Mouse (Mus musculus) stomach, embryonic 16.5 days (tissue): ENCODE results near the gene Cbx1. TPM values are rescaled to one million over a fixed set of nuclear protein-coding genes. Genes with fewer than 3 reads are reported as not detected.

Experiments
- ATAC-seq: fragments of 200-750 bp; cut with Nextera tagmentation; 2 replicates; pipeline ENCODE4 v1.8.0; 2017; ENCODE audit warnings: moderate number of reproducible peaks, moderate TSS enrichment; ENCODE audit not compliant: insufficient read depth, low FRiP score
- H3K27ac ChIP-seq: fragments of 300-500 bp; sonication (generic); 2 replicates; pipeline ENCODE4 v1.5.1; 2014; ENCODE audit warnings: low read length
- H3K27me3 ChIP-seq: fragments of 300-500 bp; sonication (generic); 2 replicates; pipeline ENCODE4 v1.6.1; 2014; ENCODE audit warnings: low read length, control low read depth, mixed read lengths; ENCODE audit not compliant: control insufficient read depth, insufficient read depth
- H3K36me3 ChIP-seq: fragments of 300-500 bp; sonication (generic); 2 replicates; pipeline ENCODE4 v1.6.1; 2014; ENCODE audit warnings: low read length; ENCODE audit not compliant: control insufficient read depth, insufficient read depth
- H3K4me1 ChIP-seq: fragments of 300-500 bp; sonication (generic); 2 replicates; pipeline ENCODE4 v1.6.1; 2014; ENCODE audit warnings: low read length, control low read depth, mixed read lengths; ENCODE audit not compliant: control insufficient read depth, insufficient read depth
- H3K4me2 ChIP-seq: fragments of 300-500 bp; sonication (generic); 2 replicates; pipeline ENCODE4 v1.6.1; 2014; ENCODE audit warnings: low read depth, low read length, mixed read lengths
- H3K4me3 ChIP-seq: fragments of 300-500 bp; sonication (generic); replicated peaks from 2 replicates; pipeline ENCODE4 v1.5.1; 2014; ENCODE audit warnings: mild to moderate bottlenecking, low read length
- H3K9ac ChIP-seq: fragments of 300-500 bp; sonication (generic); 2 replicates; pipeline ENCODE4 v1.6.1; 2014; ENCODE audit warnings: low read length
- H3K9me3 ChIP-seq: fragments of 300-500 bp; sonication (generic); replicated peaks from 2 replicates; pipeline ENCODE4 v1.6.1; 2016; ENCODE audit warnings: low read length, control low read depth; ENCODE audit not compliant: control insufficient read depth
- WGBS: fragments of 180-500 bp; shearing (Covaris S2); extraction: QIAGEN DNeasy Blood & Tissue Kit; methylation state at CpG from one replicate; pipeline ENCODE4 v1.1.7; 2014; 5-methylcytosine and 5-hydroxymethylcytosine counted together
- polyA plus RNA-seq: library from polyadenylated mRNA; unstranded; fragments of >200 nt; fragmentation: Nextera tagmentation; extraction: Ambion mirVana; gene quantifications from 2 replicates; pipeline ENCODE4 v1.2.1, GENCODE M21; 2015

The Cbx1 gene
- polyA plus RNA-seq, 1 experiment from 2014 or later: 75.1 TPM

DNA sequence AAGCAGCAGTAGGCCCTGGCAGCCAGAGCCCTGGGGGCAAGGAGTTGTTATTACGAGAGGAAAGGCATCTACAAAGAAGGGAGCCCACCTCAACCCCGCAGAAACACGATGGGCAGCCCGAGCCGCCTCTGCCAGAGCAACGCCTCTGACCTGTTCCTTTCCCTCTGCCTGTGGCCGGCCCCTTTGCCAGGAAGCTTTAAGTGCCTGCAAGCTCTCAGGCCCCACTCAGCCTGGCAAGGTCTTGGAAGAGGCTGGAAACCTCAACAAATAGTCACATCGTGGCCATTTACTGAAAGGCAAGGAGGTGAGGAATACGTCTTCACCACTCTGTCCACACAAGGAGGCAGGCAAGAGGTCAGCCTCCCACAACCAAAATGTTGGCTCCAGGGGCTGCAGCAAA is 20.7 kb upstream of the Cbx1 start:
- Histone ChIP-seq H3K4me1 (0 out of 2 replicates have a peak, but pooled peaks cover 2% of the 10 kb centered on the region), H3K9ac (no peak overlapping the region), H3K36me3 (peaks cover 3% of the 10 kb centered on the region; the same call in 1 of the 2 replicates), H3K4me2 (no peak overlapping the region), H3K27ac (0 out of 2 replicates have a peak overlapping the region, but pooled peaks have one; percentile 35), H3K27me3 (no peaks in the 10 kb centered on the region), H3K9me3 (no peaks in the 10 kb centered on the region), H3K4me3 (no peak overlapping the region)
- WGBS: 53% methylated on average over 9 of the region's 9 CpGs
- no peak for ATAC-seq

DNA sequence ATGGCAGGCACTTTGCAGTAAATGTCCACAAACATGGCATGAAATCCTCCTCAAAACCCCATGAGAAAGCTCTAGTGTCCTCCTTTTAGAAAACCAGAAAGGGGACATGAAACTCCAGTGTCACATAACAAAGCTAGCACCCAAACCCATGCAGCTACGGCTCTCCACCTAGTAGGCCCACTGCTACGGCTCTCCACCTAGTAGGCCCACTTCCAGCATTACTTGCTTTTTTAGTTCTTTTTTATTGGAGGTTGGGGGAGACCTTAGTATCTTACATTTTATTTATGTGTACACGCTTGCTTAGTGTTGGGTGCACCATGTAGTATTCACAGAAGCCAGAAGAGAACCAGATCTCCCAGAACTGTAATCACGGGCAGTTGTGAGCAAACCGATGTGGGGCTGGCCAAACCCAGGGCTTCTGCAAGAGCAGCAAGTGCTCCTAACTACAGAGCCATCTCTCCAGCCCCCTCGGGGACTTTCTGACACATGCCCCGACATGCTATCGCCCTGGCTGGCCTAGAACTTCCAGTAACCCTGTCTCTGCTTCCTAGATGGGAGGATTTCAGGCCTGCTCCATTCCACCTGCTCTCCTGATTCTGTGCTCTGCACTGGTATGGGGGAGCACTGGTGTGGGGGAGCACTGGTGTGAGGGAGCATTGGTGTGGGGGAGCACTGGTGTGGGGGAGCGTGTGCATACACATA is 17.5 kb upstream of the Cbx1 start:
- WGBS: 94% methylated on average over 9 of the region's 9 CpGs
- Histone ChIP-seq H3K36me3 (peaks cover 3% of the 10 kb centered on the region; the same call in 1 of the 2 replicates), H3K27me3 (no peaks in the 10 kb centered on the region)

DNA sequence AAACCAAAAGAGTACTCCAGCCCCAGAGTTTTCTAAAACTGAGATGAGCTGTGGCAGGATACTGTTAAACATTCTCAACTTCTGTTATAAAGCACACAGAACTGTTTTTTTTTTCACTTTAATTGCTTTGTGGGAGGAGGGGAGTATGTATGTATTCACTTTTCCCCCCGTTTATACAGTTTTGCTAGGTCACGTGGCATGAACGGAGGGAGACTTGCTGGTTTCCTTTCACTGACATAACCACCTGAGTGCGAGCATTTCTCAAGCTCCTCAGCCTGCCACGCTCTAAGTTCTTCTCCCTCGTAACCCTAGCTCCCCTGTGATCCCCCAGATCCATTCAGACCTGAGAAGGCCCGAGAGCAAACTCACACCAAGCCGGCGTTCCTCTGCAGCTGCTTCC is 16.5 kb upstream of the Cbx1 start:
- Histone ChIP-seq H3K9ac (no peak overlapping the region), H3K27me3 (no peaks in the 10 kb centered on the region), H3K27ac (no peak overlapping the region), H3K4me2 (no peak overlapping the region), H3K36me3 (peaks cover 3% of the 10 kb centered on the region; the same call in 1 of the 2 replicates), H3K4me1 (0 out of 2 replicates have a peak, but pooled peaks cover 7% of the 10 kb centered on the region), H3K4me3 (no peak overlapping the region), H3K9me3 (no peaks in the 10 kb centered on the region)
- ATAC-seq: no peak
- 89% methylated on average over 9 of the region's 9 CpGs for WGBS

More for the DNA sequence above, 17.5 kb upstream of the Cbx1 start:
- ATAC-seq: no peak
- no peak overlapping the region for H3K9ac ChIP-seq
- no peak overlapping the region for H3K4me3 ChIP-seq
- no peak overlapping the region for H3K27ac ChIP-seq
- H3K9me3 ChIP-seq: no peaks in the 10 kb centered on the region
- no peak overlapping the region for H3K4me2 ChIP-seq
- H3K4me1 ChIP-seq: 0 out of 2 replicates have a peak, but pooled peaks cover 2% of the 10 kb centered on the region

DNA sequence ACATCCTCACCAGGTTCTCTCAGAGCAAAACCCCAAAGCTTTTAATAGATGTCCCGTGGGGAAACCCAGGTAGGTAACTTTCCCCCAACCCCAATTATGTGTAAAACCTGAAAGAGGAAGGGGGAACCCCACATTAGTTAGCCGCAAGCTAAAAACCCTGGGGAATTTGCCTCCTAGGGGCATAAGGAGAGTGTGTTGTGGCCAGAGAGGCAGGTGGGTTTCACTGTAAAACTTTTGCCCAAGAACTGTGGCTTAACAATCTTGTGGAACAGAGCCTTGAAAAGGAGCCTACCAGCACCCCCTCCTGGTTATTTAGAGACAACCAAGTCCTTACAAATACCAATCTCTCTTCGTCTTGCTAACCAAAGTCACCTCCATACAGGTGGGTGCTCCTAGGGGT is 14.4 kb upstream of the Cbx1 start:
- peaks cover 3% of the 10 kb centered on the region; the same call in 1 of the 2 replicates for H3K36me3 ChIP-seq
- no peak for ATAC-seq
- no peaks in the 10 kb centered on the region for H3K27me3 ChIP-seq
- H3K9ac ChIP-seq: no peak overlapping the region
- 82% methylated on average over 3 of the region's 3 CpGs for WGBS
- no peaks in the 10 kb centered on the region for H3K9me3 ChIP-seq
- H3K4me3 ChIP-seq: no peak overlapping the region
- no peak overlapping the region for H3K27ac ChIP-seq
- H3K4me2 ChIP-seq: no peak overlapping the region
- H3K4me1 ChIP-seq: peaks cover 10% of the 10 kb centered on the region; the same call in 1 of the 2 replicates

DNA sequence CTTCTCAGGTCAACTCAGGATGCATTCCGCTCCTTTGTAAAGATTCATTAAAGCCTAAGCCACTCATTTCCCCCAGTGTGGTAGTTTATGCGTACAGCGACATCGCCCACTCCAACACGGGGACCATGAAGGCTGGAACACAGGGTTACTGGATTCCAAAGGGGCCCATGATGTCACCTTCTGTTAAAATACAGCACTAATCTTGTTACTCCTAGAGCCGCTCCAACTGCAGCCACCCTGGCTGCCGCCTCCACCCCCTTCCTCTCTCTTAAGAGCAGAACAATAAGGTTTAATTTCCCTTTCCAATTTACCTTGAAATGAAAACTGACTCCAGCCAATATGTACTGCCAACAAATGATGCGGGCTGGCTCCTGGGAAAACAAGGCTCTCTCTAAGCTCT is 13.9 kb upstream of the Cbx1 start:
- H3K4me3 ChIP-seq: no peak overlapping the region
- H3K27me3 ChIP-seq: no peaks in the 10 kb centered on the region
- no peak for ATAC-seq
- H3K36me3 ChIP-seq: peaks cover 3% of the 10 kb centered on the region; the same call in 1 of the 2 replicates
- peaks cover 10% of the 10 kb centered on the region; the same call in 1 of the 2 replicates for H3K4me1 ChIP-seq
- H3K27ac ChIP-seq: no peak overlapping the region
- no peak overlapping the region for H3K4me2 ChIP-seq
- WGBS: 86% methylated on average over 8 of the region's 8 CpGs
- no peaks in the 10 kb centered on the region for H3K9me3 ChIP-seq
- H3K9ac ChIP-seq: no peak overlapping the region

DNA sequence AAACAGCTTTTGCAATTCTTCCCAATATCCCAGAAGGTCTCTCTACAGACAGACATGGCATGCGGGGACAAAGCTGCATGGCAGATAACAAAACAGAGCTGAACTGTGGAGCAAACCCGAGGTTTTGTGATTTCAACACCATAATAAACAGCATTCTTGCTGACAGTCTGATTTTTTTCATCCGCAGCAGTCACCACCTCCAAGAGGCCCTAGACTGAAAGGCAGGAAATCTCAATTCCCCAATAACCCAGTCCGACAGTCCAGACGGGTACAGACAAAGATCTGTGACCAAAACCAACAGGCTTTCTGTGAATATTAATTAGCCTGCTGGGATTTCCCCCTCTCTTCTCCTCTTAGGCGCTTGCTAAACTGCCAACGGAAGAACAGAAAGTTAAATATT is 13.3 kb upstream of the Cbx1 start:
- Histone ChIP-seq H3K9me3 (no peaks in the 10 kb centered on the region), H3K4me2 (no peak overlapping the region), H3K4me1 (peaks cover 10% of the 10 kb centered on the region; the same call in 1 of the 2 replicates), H3K27me3 (no peaks in the 10 kb centered on the region), H3K36me3 (no peaks in the 10 kb centered on the region), H3K4me3 (no peak overlapping the region), H3K9ac (no peak overlapping the region), H3K27ac (no peak overlapping the region)
- whole genome bisulfite sequencing: 77% methylated on average over 7 of the region's 7 CpGs
- ATAC-seq: no peak

DNA sequence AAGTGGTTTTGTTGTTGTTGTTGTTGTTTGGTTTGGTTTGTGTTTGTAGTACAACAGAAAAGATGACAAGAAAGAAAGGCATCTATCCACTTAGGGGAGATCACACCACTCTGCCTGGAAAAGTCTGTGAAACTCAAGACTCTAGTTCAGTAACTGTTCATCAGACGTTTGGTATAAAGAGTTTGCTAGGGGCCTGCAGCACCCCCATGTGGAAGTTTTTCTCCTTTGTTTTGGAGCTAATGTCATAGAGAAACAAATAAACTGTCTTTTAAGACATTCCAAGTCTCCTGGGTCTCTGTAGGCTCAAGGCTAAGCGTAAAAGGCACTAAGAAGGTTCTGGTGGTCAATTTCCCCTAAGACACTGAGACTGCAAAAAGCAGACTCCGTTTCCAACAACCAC is 12.9 kb upstream of the Cbx1 start:
- H3K27me3 ChIP-seq: no peaks in the 10 kb centered on the region
- H3K36me3 ChIP-seq: no peaks in the 10 kb centered on the region
- peak overlapping the region; percentile 80 for H3K4me2 ChIP-seq
- no peak for ATAC-seq
- no peak overlapping the region for H3K9ac ChIP-seq
- H3K4me1 ChIP-seq: peaks cover 10% of the 10 kb centered on the region; the same call in 1 of the 2 replicates
- no peak overlapping the region for H3K27ac ChIP-seq
- 33% methylated on average over 3 of the region's 3 CpGs for WGBS
- H3K9me3 ChIP-seq: no peaks in the 10 kb centered on the region
- H3K4me3 ChIP-seq: no peak overlapping the region

DNA sequence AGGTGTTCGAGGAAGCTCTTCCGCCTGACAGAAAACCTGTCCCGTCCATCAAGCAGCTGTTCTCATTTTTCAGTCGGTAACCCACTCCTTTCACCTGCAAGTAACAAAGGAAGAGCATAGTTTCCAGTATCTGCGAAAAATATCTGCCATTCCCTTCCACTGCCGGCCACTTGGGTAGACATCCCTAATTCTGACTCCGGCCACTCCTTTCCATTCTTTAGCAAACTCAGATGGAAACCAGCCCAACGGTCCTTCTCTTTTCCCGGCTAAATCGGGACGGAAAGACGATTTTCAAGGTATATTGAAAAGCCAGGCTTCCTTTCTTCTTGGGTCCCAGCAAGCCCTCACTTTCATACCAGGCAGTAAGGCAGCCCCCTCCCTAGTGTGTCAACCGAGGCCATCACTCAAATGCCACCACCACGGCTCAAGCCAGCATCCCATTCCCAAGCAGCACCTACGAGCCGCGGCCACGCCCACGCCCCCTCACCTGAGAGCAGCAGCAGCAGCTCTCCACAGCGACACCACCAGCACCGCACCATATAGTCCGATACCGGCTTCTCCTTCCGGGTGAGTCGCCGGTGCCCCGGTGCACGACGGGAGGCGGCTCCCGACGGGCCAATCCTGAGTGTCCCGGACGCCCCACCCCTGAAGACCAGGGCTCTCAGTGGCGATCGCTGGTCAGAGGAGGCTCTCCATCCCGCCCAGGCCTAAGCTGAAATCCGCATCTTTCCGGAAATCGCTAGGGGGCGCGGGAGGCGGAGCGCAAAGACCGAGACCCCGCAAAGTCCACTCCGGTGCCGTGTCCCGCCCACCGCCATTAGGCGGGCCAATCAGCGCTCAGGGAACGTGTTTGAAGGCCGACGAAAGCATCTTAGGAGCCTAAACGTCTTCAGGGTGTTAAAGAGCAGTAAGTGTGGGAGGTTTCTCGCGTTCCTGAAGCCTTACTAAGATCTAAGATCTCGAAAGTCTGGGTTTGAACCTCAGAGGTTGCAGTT is 11.7 kb upstream of the Cbx1 start, which contains the start of gene Snx11:
Snx11 (minus strand) TSS at position 592 of the 995 bp plus-strand sequence.
- Histone ChIP-seq H3K9ac (peak within 1 kb of the TSS; percentile 77), H3K36me3 (no peaks in the 10 kb centered on the region), H3K4me1 (peaks cover 10% of the 10 kb centered on the region; the same call in 1 of the 2 replicates), H3K9me3 (no peaks in the 10 kb centered on the region), H3K27ac (peak within 1 kb of the TSS; percentile 80), H3K4me2 (peak within 1 kb of the TSS; percentile 80), H3K27me3 (no peaks in the 10 kb centered on the region), H3K4me3 (peak within 1 kb of the TSS; percentile 80)
- WGBS: 2% methylated on average over 55 of the region's 59 CpGs
- peak; percentile 100 for ATAC-seq
